Mouse (Mus musculus): ENCODE results near the gene Cdc42bpb.
A peak's percentile ranks its signal among the peaks of the same experiment; 100 is the strongest.

GRCm38 (mm10) chr12:111343956-111344355 lies 33.6 kb downstream of the Cdc42bpb start:
- no peak for TF ChIP-seq POLR2A (IDR thresholded peaks at IDR 0.05; ENCODE audit: insufficient read depth, low read depth, low read length)
- TF ChIP-seq CTCF (IDR thresholded peaks at IDR 0.05): peak; percentile 51
- no peak for TF ChIP-seq EP300 (IDR thresholded peaks at IDR 0.05; ENCODE audit: insufficient read depth, low read depth, low read length)

Data from heart, adult 2 months (tissue).